Mouse (Mus musculus): Measurements from ENCODE around the gene Mindy4. TPM values are rescaled to one million over a fixed set of nuclear protein-coding genes. Genes with fewer than 3 reads are reported as not detected.

The Mindy4 gene
- polyA plus RNA-seq, 1 experiment from 2014 or later, result 10.7 TPM

Small RNA genes lying within 50 kb of the gene (microRNA-seq; reads per million reads assigned to microRNA genes)
- not detected for gene Gm25458

Other genes with a start within 250 kb of the Mindy4 start
- 2.4 TPM in 2 replicates for gene Nod1, start 230.8 kb upstream of the Mindy4 start, polyA plus RNA-seq (2015; fragmentation: Nextera tagmentation; extraction: Ambion mirVana)
- gene Ggct, start 210.4 kb upstream of the Mindy4 start, polyA plus RNA-seq (2015; fragmentation: Nextera tagmentation; extraction: Ambion mirVana), result 14.8 and 15.3 TPM in 2 replicates
- gene Gars, start 165.4 kb upstream of the Mindy4 start, polyA plus RNA-seq (2015; fragmentation: Nextera tagmentation; extraction: Ambion mirVana), result 201 and 209 TPM in 2 replicates
- 0.39 and 0.48 TPM in 2 replicates for gene Crhr2, start 70.4 kb upstream of the Mindy4 start, polyA plus RNA-seq (2015; fragmentation: Nextera tagmentation; extraction: Ambion mirVana)
- not detected in 2 replicates for gene Inmt, start 28.3 kb upstream of the Mindy4 start, polyA plus RNA-seq (2015; fragmentation: Nextera tagmentation; extraction: Ambion mirVana)
- 14.5 and 20.5 TPM in 2 replicates for gene Aqp1, start 133.0 kb downstream of the Mindy4 start, polyA plus RNA-seq (2015; fragmentation: Nextera tagmentation; extraction: Ambion mirVana)
- gene Ghrhr, start 172.9 kb downstream of the Mindy4 start, polyA plus RNA-seq (2015; fragmentation: Nextera tagmentation; extraction: Ambion mirVana), result not detected in 2 replicates
- 45.4 and 51.0 TPM in 2 replicates for gene Adcyap1r1, start 248.6 kb downstream of the Mindy4 start, polyA plus RNA-seq (2015; fragmentation: Nextera tagmentation; extraction: Ambion mirVana)